ENCODE assay signal across 8 mouse cellular contexts in the genomic region with DNA sequence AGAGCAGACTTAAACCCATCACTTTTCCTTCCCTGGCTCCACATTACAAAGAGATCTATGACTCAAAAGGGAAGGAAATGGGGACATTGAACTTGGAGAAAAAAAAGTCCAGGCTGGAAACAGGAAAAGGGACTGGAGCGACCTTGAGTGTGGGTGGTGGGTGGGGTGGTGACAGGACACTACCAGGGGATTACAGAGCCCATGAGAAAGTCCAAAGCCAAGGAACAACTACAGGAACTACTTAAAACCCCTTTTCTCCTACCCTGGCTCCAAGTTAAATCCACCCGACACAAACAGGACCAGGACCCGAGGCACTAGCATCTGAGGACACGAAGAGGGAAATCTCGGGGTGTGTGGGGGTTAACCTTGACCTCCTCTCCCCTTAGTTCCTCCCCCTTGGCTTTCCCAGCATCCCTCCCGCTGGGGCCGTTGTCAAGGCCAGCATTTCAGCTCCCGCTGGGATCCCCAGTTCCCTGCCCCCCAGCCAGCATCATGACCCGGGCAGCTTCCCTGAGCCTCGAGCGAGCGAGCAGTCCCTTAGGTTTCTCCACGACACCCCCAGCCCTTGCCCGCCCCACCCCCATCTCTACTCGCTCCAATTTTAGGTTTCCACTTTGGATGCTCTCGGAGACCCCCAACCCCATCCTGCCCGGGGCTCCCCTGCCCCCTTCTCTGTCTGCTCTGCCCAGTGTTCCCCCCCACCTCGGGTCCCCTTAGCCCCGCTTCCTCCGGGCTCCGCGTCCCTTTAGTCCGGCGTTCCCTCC. TPM values are rescaled to one million over a fixed set of nuclear protein-coding genes. Genes with fewer than 3 reads are reported as not detected.
DNase-seq lines count a peak whose midpoint lies in the region; ATAC-seq and TF ChIP-seq lines count a peak whose summit lies in the region.

No protein-coding gene starts in this region.

- H3K9me3 ChIP-seq in E14TG2a.4 (ENCODE audit: low read length), result no peaks in the 10 kb centered on the region
- H3K9me3 ChIP-seq in embryonic facial prominence, embryonic 12.5 days, result no peaks in the 10 kb centered on the region
- no peaks in the 10 kb centered on the region for H3K9me3 ChIP-seq in heart, embryonic 15.5 days (replicated peaks)

- H3K9ac ChIP-seq in embryonic facial prominence, embryonic 12.5 days, result peak overlapping the region; percentile 89
- peak overlapping the region; percentile 94 for H3K9ac ChIP-seq in heart, embryonic 15.5 days

- H3K4me3 ChIP-seq in E14TG2a.4 (replicated peaks; ENCODE audit: low read length), result peak overlapping the region; percentile 75
- peak overlapping the region; percentile 92 for H3K4me3 ChIP-seq in embryonic facial prominence, embryonic 12.5 days
- peak overlapping the region; percentile 83 for H3K4me3 ChIP-seq in heart, embryonic 15.5 days

- peak overlapping the region; percentile 89 for H3K4me2 ChIP-seq in embryonic facial prominence, embryonic 12.5 days (replicated peaks)
- peak overlapping the region; percentile 77 for H3K4me2 ChIP-seq in heart, embryonic 15.5 days

- H3K36me3 ChIP-seq in E14TG2a.4 (ENCODE audit: insufficient read depth, low read length), result peaks cover 28% of the 10 kb centered on the region
- H3K36me3 ChIP-seq in embryonic facial prominence, embryonic 12.5 days, result no peaks in the 10 kb centered on the region
- peaks cover 4% of the 10 kb centered on the region; the same call in 1 of the 2 replicates for H3K36me3 ChIP-seq in heart, embryonic 15.5 days

- peak; percentile 30 for ATAC-seq in embryonic facial prominence, embryonic 12.5 days (ENCODE audit: insufficient number of reproducible peaks, insufficient read depth, low FRiP score, low TSS enrichment)
- ATAC-seq in heart, embryonic 15.5 days (replicated peaks; ENCODE audit: insufficient number of reproducible peaks, insufficient read depth, low FRiP score, low read depth), result peak; percentile 24
- no peak for ATAC-seq in monocyte, adult 5-6 weeks (replicated peaks; ENCODE audit: insufficient number of reproducible peaks, low FRiP score, low TSS enrichment, poor library complexity, severe bottlenecking)

- H3K27ac ChIP-seq in embryonic facial prominence, embryonic 12.5 days, result peak overlapping the region; percentile 86
- peak overlapping the region; percentile 97 for H3K27ac ChIP-seq in heart, embryonic 15.5 days

- peak; percentile 87 for DNase-seq in adrenal gland, adult 2 months
- DNase-seq in kidney, postnatal 14 days, result peak; percentile 74
- DNase-seq in lung, postnatal 25 days (ENCODE audit: low spot score), result peak; percentile 30
- DNase-seq in right cerebral cortex, postnatal 14 days, result peak; percentile 53

- under 1% methylated on average over 17 of the region's 24 CpGs for WGBS in embryonic facial prominence, embryonic 12.5 days
- WGBS in heart, embryonic 15.5 days, result under 1% methylated on average over 23 of the region's 24 CpGs

- no peaks in the 10 kb centered on the region for H3K27me3 ChIP-seq in E14TG2a.4 (ENCODE audit: insufficient read depth, low read length)
- H3K27me3 ChIP-seq in embryonic facial prominence, embryonic 12.5 days, result no peaks in the 10 kb centered on the region
- H3K27me3 ChIP-seq in heart, embryonic 15.5 days, result no peaks in the 10 kb centered on the region

- H3K4me1 ChIP-seq in E14TG2a.4 (replicated peaks; ENCODE audit: low read depth, low read length), result peaks cover 70% of the 10 kb centered on the region
- peaks cover 30% of the 10 kb centered on the region for H3K4me1 ChIP-seq in embryonic facial prominence, embryonic 12.5 days
- peaks cover 43% of the 10 kb centered on the region for H3K4me1 ChIP-seq in heart, embryonic 15.5 days (replicated peaks)

- TF ChIP-seq CTCF in E14TG2a.4 (conservative IDR thresholded peaks at IDR 0.05; ENCODE audit: low read length), result no peak

RNA-seq across cellular contexts. Expression of a gene that starts 0.6 kb away (rescaled TPM):
- 100 to 1,000 TPM; 149 to 153 TPM for total RNA-seq in adrenal gland, adult 2 months (2021)
- polyA plus RNA-seq in adrenal gland, adult 2 months (2012; rRNA removed), result 179 and 211 TPM in 2 replicates
- 67.6 and 68.9 TPM in 2 replicates for polyA plus RNA-seq in embryonic facial prominence, embryonic 12.5 days (2016; fragmentation: Nextera tagmentation; extraction: Ambion mirVana)
- 77.0 and 86.7 TPM in 2 replicates for polyA plus RNA-seq in heart, embryonic 15.5 days (2015; fragmentation: Nextera tagmentation; extraction: Ambion mirVana)
- total RNA-seq in monocyte, adult 5-6 weeks (2017), result 35.9 to 42.1 TPM (median 41.8 TPM) in 3 replicates

RNA-seq across cellular contexts. Expression of a gene that starts 32.3 kb away (rescaled TPM):
- total RNA-seq in adrenal gland, adult 2 months (2021), result 1 to 10 TPM; 6.7 to 8.6 TPM
- polyA plus RNA-seq in adrenal gland, adult 2 months (2012; rRNA removed), result 10.0 and 11.5 TPM in 2 replicates
- 93.2 and 98.2 TPM in 2 replicates for polyA plus RNA-seq in embryonic facial prominence, embryonic 12.5 days (2016; fragmentation: Nextera tagmentation; extraction: Ambion mirVana)
- polyA plus RNA-seq in heart, embryonic 15.5 days (2015; fragmentation: Nextera tagmentation; extraction: Ambion mirVana), result 43.6 and 61.1 TPM in 2 replicates
- 15.1 to 31.7 TPM (median 16.8 TPM) in 3 replicates for total RNA-seq in monocyte, adult 5-6 weeks (2017)

RNA-seq across cellular contexts. Expression of a gene that starts 37.7 kb away (rescaled TPM):
- 10 to 100 TPM in 1 of 2 experiments, 1 to 10 TPM in 1; 8.9 to 28.6 TPM for total RNA-seq in adrenal gland, adult 2 months (2021)
- 38.0 and 44.1 TPM in 2 replicates for polyA plus RNA-seq in adrenal gland, adult 2 months (2012; rRNA removed)
- 5.4 and 6.7 TPM in 2 replicates for polyA plus RNA-seq in embryonic facial prominence, embryonic 12.5 days (2016; fragmentation: Nextera tagmentation; extraction: Ambion mirVana)
- 6.7 and 8.4 TPM in 2 replicates for polyA plus RNA-seq in heart, embryonic 15.5 days (2015; fragmentation: Nextera tagmentation; extraction: Ambion mirVana)
- total RNA-seq in monocyte, adult 5-6 weeks (2017), result 4.9 to 5.5 TPM (median 5.2 TPM) in 3 replicates

RNA-seq across cellular contexts. Expression of a gene that starts 57.3 kb away (rescaled TPM):
- 1 to 10 TPM; 3.8 to 5.1 TPM for total RNA-seq in adrenal gland, adult 2 months (2021)
- 0.46 and 0.92 TPM in 2 replicates for polyA plus RNA-seq in adrenal gland, adult 2 months (2012; rRNA removed)
- polyA plus RNA-seq in embryonic facial prominence, embryonic 12.5 days (2016; fragmentation: Nextera tagmentation; extraction: Ambion mirVana), result 0.41 and 0.68 TPM in 2 replicates
- polyA plus RNA-seq in heart, embryonic 15.5 days (2015; fragmentation: Nextera tagmentation; extraction: Ambion mirVana), result 0.08 and 0.14 TPM in 2 replicates
- 0.19 TPM in 1 of 3 replicates, not detected in the others for total RNA-seq in monocyte, adult 5-6 weeks (2017)

Comparison
In these comparisons a context has a peak if more than half of its experiments do, and no peak if none do; other contexts are left out.
1. DNase-seq: peak in every context shown above with its lines; median percentile 87 in adrenal gland, adult 2 months; 74 in kidney, postnatal 14 days; 53 in right cerebral cortex, postnatal 14 days; 30 in lung, postnatal 25 days.